Mouse (Mus musculus) testis, adult 2 months (tissue): Measurements from ENCODE around the gene Macrod1.

Experiments
- CTCF ChIP-seq: fragments of 200-500 bp; IDR thresholded peaks from 2 replicates; pipeline ENCODE4 v1.5.1; 2012; ENCODE audit warnings: low read depth, mild to moderate bottlenecking, inconsistent platforms, low read length, moderate library complexity; ENCODE audit not compliant: control insufficient read depth, insufficient read depth, insufficient replicate concordance
- POLR2A ChIP-seq: fragments of 200-500 bp; IDR thresholded peaks from 2 replicates; pipeline ENCODE4 v1.6.1; 2012; ENCODE audit warnings: low read depth, mild to moderate bottlenecking, inconsistent platforms, low read length, moderate library complexity; ENCODE audit not compliant: control insufficient read depth

DNA sequence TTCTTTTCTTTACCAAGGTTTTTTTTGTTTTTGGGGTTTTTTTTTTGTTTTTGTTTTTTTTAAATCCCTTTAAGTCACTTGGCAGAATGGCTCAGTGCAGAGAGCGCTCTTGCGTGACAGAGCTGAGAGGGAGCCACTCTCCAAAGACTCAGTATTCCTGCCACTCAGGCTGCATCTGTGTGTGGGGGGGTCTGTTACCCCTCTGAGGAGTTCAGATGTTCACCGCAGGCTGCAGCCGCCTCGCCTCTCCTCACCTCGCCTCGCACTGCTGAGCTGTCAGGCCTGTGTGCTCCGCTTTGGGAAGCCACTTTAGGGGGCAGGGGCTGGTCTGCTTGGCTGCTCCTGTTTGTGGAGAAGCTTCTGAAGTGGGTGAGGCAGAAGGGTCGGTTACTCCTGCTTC lies 48.9 kb downstream of the Macrod1 start, which contains the start of gene Flrt1:
- TF ChIP-seq CTCF: no peak
- no peak for TF ChIP-seq POLR2A
